Mouse (Mus musculus): ENCODE results near the gene Fam234b. TPM values are rescaled to one million over a fixed set of nuclear protein-coding genes. Genes with fewer than 3 reads are reported as not detected.

Gene Fam234b
- polyA plus RNA-seq, 1 experiment from 2014 or later = 29.1 TPM

DNA sequence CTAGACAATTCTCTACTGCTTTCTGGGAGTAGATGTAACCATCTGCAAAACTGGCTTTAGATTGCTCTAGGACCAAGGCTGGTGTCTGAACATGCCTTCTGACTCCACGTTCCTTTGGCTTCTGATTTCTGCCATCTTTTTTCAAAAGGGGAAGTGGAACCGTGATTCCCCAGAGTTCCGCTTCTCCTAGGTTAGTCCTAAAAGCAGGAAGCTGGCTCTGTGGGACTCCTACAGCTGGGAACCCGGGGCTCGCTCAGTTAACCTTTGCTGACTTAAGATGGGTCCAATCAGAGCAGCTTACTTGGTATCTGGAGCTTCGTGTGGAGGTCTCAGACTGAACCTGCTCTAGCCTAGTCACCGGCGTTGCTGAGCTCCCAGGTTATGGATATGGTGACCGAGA lies 63.3 kb downstream of the Fam234b start:
- Histone ChIP-seq H3K27ac (ENCODE audit: low read length) (no peak overlapping the region), H3K4me2 (ENCODE audit: low read depth, low read length) (no peak overlapping the region), H3K9ac (ENCODE audit: low read length) (no peak overlapping the region), H3K27me3 (ENCODE audit: control insufficient read depth, insufficient read depth, low read length) (no peaks in the 10 kb centered on the region), H3K9me3 (replicated peaks; ENCODE audit: control insufficient read depth, low read length) (no peaks in the 10 kb centered on the region), H3K36me3 (ENCODE audit: control insufficient read depth, insufficient read depth, low read length) (no peaks in the 10 kb centered on the region), H3K4me3 (replicated peaks; ENCODE audit: low read length) (no peak overlapping the region), H3K4me1 (ENCODE audit: control insufficient read depth, insufficient read depth, low read length) (no peaks in the 10 kb centered on the region)
- no peak for ATAC-seq (ENCODE audit: insufficient read depth, low FRiP score)
- WGBS = 90% methylated on average over 9 of the region's 9 CpGs

DNA sequence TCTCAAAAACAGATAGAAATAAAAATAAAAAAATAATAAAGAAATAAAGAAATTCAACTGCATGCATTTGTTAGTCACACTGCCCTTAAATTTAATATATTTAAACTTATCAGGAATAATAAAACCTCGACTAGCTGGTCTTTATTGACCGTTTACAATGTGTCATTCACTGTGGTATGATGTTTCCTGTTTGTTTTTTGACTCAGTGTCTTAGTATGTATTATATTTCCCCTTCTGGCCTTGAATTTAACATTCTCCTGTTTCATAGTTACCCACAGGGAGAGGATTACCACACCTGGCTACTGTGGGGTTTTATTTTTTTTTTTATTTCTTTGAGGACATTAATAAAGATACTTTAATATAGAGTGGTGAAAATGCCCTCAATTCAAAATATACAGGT lies 64.8 kb downstream of the Fam234b start:
- H3K27ac ChIP-seq (ENCODE audit: low read length) = no peak overlapping the region
- no peaks in the 10 kb centered on the region for H3K9me3 ChIP-seq (replicated peaks; ENCODE audit: control insufficient read depth, low read length)
- ATAC-seq (ENCODE audit: insufficient read depth, low FRiP score) = no peak
- no peak overlapping the region for H3K4me3 ChIP-seq (replicated peaks; ENCODE audit: low read length)
- no peak overlapping the region for H3K9ac ChIP-seq (ENCODE audit: low read length)
- H3K27me3 ChIP-seq (ENCODE audit: control insufficient read depth, insufficient read depth, low read length) = no peaks in the 10 kb centered on the region
- H3K36me3 ChIP-seq (ENCODE audit: control insufficient read depth, insufficient read depth, low read length) = no peaks in the 10 kb centered on the region
- no peaks in the 10 kb centered on the region for H3K4me1 ChIP-seq (ENCODE audit: control insufficient read depth, insufficient read depth, low read length)
- H3K4me2 ChIP-seq (ENCODE audit: low read depth, low read length) = no peak overlapping the region
- WGBS = 48% methylated on average over 2 of the region's 2 CpGs

DNA sequence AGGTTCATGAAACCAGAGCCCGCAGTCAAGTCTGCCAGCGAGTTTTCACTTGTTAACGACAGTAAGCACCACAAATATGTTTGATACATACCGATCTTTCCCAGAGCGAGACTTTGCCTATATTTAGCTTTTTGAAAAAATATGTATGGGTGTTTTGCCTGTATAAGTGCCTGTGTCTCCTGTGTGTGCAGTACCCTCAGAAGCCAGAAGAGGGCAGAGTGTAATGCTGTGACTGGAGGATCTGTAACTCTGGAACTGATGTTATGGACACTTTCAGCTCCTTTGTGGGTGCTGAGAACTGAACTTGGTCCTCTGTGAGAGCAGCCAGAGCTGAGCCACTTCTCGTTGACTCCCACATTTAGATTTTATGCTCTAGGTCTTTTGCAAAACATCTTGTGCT lies 66.4 kb downstream of the Fam234b start:
- ATAC-seq (ENCODE audit: insufficient read depth, low FRiP score) = no peak
- no peaks in the 10 kb centered on the region for H3K9me3 ChIP-seq (replicated peaks; ENCODE audit: control insufficient read depth, low read length)
- H3K27me3 ChIP-seq (ENCODE audit: control insufficient read depth, insufficient read depth, low read length) = no peaks in the 10 kb centered on the region
- no peaks in the 10 kb centered on the region for H3K36me3 ChIP-seq (ENCODE audit: control insufficient read depth, insufficient read depth, low read length)
- no peak overlapping the region for H3K4me2 ChIP-seq (ENCODE audit: low read depth, low read length)
- WGBS = 94% methylated on average over 6 of the region's 6 CpGs
- H3K9ac ChIP-seq (ENCODE audit: low read length) = no peak overlapping the region
- no peak overlapping the region for H3K4me3 ChIP-seq (replicated peaks; ENCODE audit: low read length)
- H3K4me1 ChIP-seq (ENCODE audit: control insufficient read depth, insufficient read depth, low read length) = no peaks in the 10 kb centered on the region
- H3K27ac ChIP-seq (ENCODE audit: low read length) = no peak overlapping the region

DNA sequence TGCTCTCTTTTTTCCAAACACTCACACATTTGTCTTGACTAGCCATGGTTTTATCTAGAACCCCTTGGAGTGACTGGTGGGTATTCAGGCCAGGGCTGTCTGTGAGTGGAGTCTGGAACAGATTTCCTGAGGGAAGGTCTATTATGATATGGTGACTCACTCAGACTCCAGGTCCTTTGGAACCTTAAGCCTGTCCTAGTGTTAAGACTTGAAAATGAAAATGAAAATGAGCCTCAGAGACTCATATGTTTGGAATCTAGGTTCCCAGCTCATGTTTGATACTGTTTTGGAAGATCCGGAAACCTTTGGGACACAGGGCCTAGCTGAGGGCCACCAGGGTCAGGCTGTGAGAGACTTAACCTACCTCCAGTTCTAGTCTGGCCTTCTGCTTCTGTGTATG lies 68.3 kb downstream of the Fam234b start:
- Histone ChIP-seq H3K36me3 (ENCODE audit: control insufficient read depth, insufficient read depth, low read length) (no peaks in the 10 kb centered on the region), H3K9me3 (replicated peaks; ENCODE audit: control insufficient read depth, low read length) (no peaks in the 10 kb centered on the region), H3K9ac (ENCODE audit: low read length) (no peak overlapping the region), H3K4me3 (replicated peaks; ENCODE audit: low read length) (no peak overlapping the region), H3K27me3 (ENCODE audit: control insufficient read depth, insufficient read depth, low read length) (no peaks in the 10 kb centered on the region), H3K4me1 (ENCODE audit: control insufficient read depth, insufficient read depth, low read length) (0 out of 2 replicates have a peak, but pooled peaks cover 3% of the 10 kb centered on the region), H3K27ac (ENCODE audit: low read length) (no peak overlapping the region), H3K4me2 (ENCODE audit: low read depth, low read length) (no peak overlapping the region)
- no peak for ATAC-seq (ENCODE audit: insufficient read depth, low FRiP score)
- WGBS = 91% methylated on average over 1 of the region's 1 CpGs

DNA sequence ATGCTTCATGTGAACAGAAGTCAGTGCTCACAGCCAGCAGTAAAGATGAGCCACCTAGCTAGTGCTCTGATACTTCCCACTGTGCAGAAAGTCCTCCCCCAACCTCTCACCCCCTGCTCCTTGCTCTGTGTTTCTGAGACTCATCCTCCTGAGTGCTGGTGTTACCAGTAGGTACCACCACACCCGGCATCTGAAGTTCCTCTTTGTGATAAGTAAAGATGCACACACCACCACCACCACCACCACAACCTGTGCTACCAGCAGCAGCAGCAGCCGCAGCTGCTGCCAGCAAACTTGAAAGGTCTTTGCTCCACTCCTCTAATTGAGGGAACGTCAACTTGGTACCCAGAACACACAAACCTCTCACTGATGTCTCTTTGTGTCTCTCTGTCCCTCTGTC lies 69.4 kb downstream of the Fam234b start:
- Histone ChIP-seq H3K4me2 (ENCODE audit: low read depth, low read length) (no peak overlapping the region), H3K27ac (ENCODE audit: low read length) (no peak overlapping the region), H3K9me3 (replicated peaks; ENCODE audit: control insufficient read depth, low read length) (no peaks in the 10 kb centered on the region), H3K36me3 (ENCODE audit: control insufficient read depth, insufficient read depth, low read length) (no peaks in the 10 kb centered on the region), H3K9ac (ENCODE audit: low read length) (no peak overlapping the region), H3K4me3 (replicated peaks; ENCODE audit: low read length) (no peak overlapping the region), H3K4me1 (ENCODE audit: control insufficient read depth, insufficient read depth, low read length) (0 out of 2 replicates have a peak, but pooled peaks cover 3% of the 10 kb centered on the region), H3K27me3 (ENCODE audit: control insufficient read depth, insufficient read depth, low read length) (no peaks in the 10 kb centered on the region)
- no peak for ATAC-seq (ENCODE audit: insufficient read depth, low FRiP score)
- 76% methylated on average over 3 of the region's 3 CpGs for WGBS

DNA sequence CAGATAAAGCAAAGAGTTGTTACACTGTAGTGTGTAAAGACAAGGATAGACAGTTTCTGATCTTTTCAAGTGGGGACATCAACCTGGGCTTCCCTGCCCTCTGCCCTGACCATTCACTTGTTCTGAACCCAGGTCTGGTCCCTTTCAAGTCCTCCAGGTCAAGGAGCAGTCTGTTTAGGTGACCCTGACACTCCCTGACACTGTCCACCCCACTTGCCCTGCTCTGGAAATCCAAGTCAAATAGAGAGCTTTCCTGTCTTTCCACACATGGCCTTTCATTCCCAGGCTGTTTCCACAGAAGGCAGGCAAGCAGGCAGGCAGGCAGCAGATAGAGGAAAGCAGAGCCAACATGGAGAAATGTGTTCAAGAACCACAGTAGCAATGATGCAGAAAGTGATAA lies 70.6 kb downstream of the Fam234b start:
- ATAC-seq (ENCODE audit: insufficient read depth, low FRiP score) = no peak
- Histone ChIP-seq H3K4me3 (replicated peaks; ENCODE audit: low read length) (no peak overlapping the region), H3K4me2 (ENCODE audit: low read depth, low read length) (no peak overlapping the region), H3K4me1 (ENCODE audit: control insufficient read depth, insufficient read depth, low read length) (0 out of 2 replicates have a peak, but pooled peaks cover 3% of the 10 kb centered on the region), H3K9me3 (replicated peaks; ENCODE audit: control insufficient read depth, low read length) (no peaks in the 10 kb centered on the region), H3K27me3 (ENCODE audit: control insufficient read depth, insufficient read depth, low read length) (no peaks in the 10 kb centered on the region), H3K27ac (ENCODE audit: low read length) (no peak overlapping the region), H3K36me3 (ENCODE audit: control insufficient read depth, insufficient read depth, low read length) (no peaks in the 10 kb centered on the region), H3K9ac (ENCODE audit: low read length) (no peak overlapping the region)

DNA sequence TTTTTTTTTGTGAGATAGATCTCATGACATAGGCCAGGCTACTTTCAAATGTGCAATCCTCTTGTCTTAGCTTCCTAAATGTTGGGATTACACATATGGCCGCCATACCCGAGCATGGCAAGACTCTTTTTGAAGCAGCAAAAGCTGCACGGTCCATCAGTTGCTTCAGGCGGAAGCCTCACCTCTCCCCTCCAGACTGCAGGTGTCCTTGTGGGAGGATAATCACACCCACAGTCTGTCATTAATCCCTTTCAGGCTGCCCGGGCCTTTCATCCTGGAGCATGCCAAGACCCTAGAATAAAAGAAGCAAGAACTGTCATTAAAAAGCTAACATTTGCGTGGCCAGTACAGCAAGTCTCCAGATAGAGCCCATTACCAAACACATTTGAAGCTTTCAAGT lies 71.8 kb downstream of the Fam234b start:
- 62% methylated on average over 6 of the region's 6 CpGs for WGBS
- Histone ChIP-seq H3K4me1 (ENCODE audit: control insufficient read depth, insufficient read depth, low read length) (0 out of 2 replicates have a peak, but pooled peaks cover 3% of the 10 kb centered on the region), H3K4me3 (replicated peaks; ENCODE audit: low read length) (no peak overlapping the region), H3K27me3 (ENCODE audit: control insufficient read depth, insufficient read depth, low read length) (no peaks in the 10 kb centered on the region), H3K9me3 (replicated peaks; ENCODE audit: control insufficient read depth, low read length) (no peaks in the 10 kb centered on the region), H3K4me2 (ENCODE audit: low read depth, low read length) (no peak overlapping the region), H3K36me3 (ENCODE audit: control insufficient read depth, insufficient read depth, low read length) (no peaks in the 10 kb centered on the region), H3K9ac (ENCODE audit: low read length) (no peak overlapping the region), H3K27ac (ENCODE audit: low read length) (no peak overlapping the region)
- ATAC-seq (ENCODE audit: insufficient read depth, low FRiP score) = no peak

DNA sequence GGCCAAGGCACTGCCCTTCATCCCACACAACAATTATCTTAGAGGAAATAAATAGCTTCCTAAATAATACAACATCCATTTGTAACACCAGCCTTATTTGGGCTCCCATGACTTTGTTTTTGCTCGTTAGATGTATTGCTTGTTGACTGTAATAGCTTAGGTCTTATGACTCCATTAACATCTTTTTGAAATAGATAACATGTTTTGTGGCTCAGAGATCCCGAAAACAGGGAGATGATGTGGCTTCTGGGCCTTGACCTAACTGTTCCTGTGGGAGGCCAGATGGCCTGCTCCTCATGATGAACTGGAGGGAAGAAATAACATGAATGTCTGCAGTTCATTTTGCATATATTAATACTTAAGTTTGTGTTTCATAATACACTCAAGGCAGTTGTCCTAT lies 74.0 kb downstream of the Fam234b start:
- Histone ChIP-seq H3K36me3 (ENCODE audit: control insufficient read depth, insufficient read depth, low read length) (no peaks in the 10 kb centered on the region), H3K27me3 (ENCODE audit: control insufficient read depth, insufficient read depth, low read length) (no peaks in the 10 kb centered on the region), H3K9ac (ENCODE audit: low read length) (no peak overlapping the region), H3K4me1 (ENCODE audit: control insufficient read depth, insufficient read depth, low read length) (0 out of 2 replicates have a peak, but pooled peaks cover 3% of the 10 kb centered on the region), H3K4me2 (ENCODE audit: low read depth, low read length) (no peak overlapping the region), H3K4me3 (replicated peaks; ENCODE audit: low read length) (no peak overlapping the region), H3K9me3 (replicated peaks; ENCODE audit: control insufficient read depth, low read length) (no peaks in the 10 kb centered on the region), H3K27ac (ENCODE audit: low read length) (no peak overlapping the region)
- WGBS = 72% methylated on average over 2 of the region's 2 CpGs
- ATAC-seq (ENCODE audit: insufficient read depth, low FRiP score) = no peak

DNA sequence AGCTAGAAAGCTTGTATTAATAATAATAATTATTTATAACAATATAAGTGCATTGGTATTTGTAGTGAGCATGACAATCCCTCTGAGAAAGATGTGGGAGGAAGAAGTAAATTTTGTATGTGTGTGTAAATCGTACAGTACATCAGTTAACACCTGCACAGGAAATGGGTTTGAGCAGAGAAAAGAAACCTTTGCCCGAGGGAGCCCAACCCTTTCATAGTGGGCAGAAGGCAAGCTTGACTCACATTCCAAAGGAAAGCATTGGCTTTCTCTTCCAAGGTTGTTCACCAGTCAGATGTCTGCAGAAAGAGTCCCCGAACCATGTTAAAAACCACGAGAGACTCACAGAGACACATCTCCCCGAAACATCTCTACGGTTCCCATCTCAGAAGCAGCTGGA lies 75.3 kb downstream of the Fam234b start:
- no peak for ATAC-seq (ENCODE audit: insufficient read depth, low FRiP score)
- no peak overlapping the region for H3K4me3 ChIP-seq (replicated peaks; ENCODE audit: low read length)
- no peak overlapping the region for H3K27ac ChIP-seq (ENCODE audit: low read length)
- H3K27me3 ChIP-seq (ENCODE audit: control insufficient read depth, insufficient read depth, low read length) = no peaks in the 10 kb centered on the region
- no peaks in the 10 kb centered on the region for H3K9me3 ChIP-seq (replicated peaks; ENCODE audit: control insufficient read depth, low read length)
- no peaks in the 10 kb centered on the region for H3K36me3 ChIP-seq (ENCODE audit: control insufficient read depth, insufficient read depth, low read length)
- 84% methylated on average over 6 of the region's 6 CpGs for WGBS
- H3K9ac ChIP-seq (ENCODE audit: low read length) = no peak overlapping the region
- no peak overlapping the region for H3K4me2 ChIP-seq (ENCODE audit: low read depth, low read length)
- 0 out of 2 replicates have a peak, but pooled peaks cover 3% of the 10 kb centered on the region for H3K4me1 ChIP-seq (ENCODE audit: control insufficient read depth, insufficient read depth, low read length)

DNA sequence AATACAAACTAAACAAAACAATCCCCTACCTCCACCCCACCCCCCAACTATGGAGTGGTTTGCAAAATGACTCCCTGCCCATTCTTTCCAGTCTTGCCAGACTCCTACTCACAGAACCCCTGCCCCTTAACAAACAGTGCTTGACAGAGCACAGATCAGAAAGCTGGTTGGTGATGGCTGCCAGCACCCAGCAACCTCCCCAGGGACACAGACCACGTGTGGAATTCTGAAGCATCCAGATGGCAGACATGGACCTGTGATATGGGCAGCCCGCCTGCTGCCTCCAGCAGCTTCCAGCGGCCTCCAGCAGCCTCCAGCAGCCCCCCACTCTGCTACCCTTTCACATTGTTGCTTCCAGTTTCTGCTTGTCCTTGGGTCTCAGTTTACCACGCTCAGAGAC lies 77.5 kb downstream of the Fam234b start:
- Histone ChIP-seq H3K36me3 (ENCODE audit: control insufficient read depth, insufficient read depth, low read length) (no peaks in the 10 kb centered on the region), H3K4me2 (ENCODE audit: low read depth, low read length) (no peak overlapping the region), H3K4me1 (ENCODE audit: control insufficient read depth, insufficient read depth, low read length) (no peaks in the 10 kb centered on the region), H3K27me3 (ENCODE audit: control insufficient read depth, insufficient read depth, low read length) (no peaks in the 10 kb centered on the region), H3K9ac (ENCODE audit: low read length) (no peak overlapping the region), H3K4me3 (replicated peaks; ENCODE audit: low read length) (no peak overlapping the region), H3K27ac (ENCODE audit: low read length) (no peak overlapping the region), H3K9me3 (replicated peaks; ENCODE audit: control insufficient read depth, low read length) (no peaks in the 10 kb centered on the region)
- whole genome bisulfite sequencing = 77% methylated on average over 4 of the region's 4 CpGs
- no peak for ATAC-seq (ENCODE audit: insufficient read depth, low FRiP score)

All from stomach, embryonic 16.5 days (tissue).